Mouse (Mus musculus): Measurements from ENCODE around the gene Ccl7. TPM values are rescaled to one million over a fixed set of nuclear protein-coding genes. Genes with fewer than 3 reads are reported as not detected.

Ccl7 gene
- polyA plus RNA-seq, 1 experiment from 2014 or later, result 2.4 TPM

DNA sequence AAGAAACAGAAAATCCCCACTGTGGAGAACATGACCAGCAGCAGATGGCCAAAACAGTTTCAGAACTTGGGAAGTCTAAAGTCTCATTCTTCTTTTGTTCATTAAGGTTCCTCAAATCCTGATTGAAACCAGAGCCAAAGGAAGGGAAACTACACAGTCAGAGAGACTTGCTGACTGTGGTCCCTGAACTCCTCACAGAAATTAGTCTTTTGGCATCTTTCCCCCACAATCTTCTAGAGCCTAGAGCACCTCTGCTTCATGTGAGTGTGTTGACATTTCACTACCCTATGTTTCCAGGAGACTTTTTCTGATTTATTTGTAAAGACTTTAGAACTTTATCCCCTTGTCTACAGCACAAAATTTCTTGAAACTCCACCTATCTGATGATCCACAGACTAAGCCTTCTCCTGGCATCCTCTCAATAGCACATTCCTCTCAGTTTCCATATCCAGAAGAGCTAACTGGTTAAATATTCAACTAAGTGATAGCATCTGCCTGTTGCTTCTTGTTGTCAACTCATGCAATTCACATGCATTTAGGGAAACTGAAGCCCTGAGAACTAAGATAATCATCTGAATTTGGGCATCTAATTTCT is 32.7 kb downstream of the Ccl7 start:
- Histone ChIP-seq H3K9me3 (replicated peaks) (no peaks in the 10 kb centered on the region), H3K36me3 (no peaks in the 10 kb centered on the region), H3K4me1 (no peaks in the 10 kb centered on the region), H3K27ac (no peak overlapping the region), H3K9ac (no peak overlapping the region), H3K4me3 (no peak overlapping the region), H3K27me3 (no peaks in the 10 kb centered on the region), H3K4me2 (replicated peaks) (no peak overlapping the region)
- ATAC-seq (ENCODE audit: low FRiP score), result no peak

DNA sequence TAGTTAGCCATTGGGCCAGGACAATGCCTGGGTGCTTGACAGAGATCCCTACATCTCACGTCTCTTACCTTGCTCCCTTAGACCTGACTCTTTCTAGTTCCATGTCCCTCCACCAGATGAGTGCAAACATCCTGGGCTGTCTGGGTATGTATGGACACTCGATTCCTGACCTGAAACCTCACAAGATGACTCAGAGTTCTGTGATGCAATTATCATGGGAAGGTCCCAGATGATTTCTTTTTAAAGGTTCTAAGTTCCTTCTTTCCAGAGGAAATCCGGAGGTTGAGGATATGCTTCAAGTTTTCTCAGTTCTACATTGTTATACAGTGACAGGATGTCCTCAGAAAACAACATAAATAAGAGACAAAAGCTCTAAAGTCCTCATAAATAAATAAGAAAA is 35.4 kb downstream of the Ccl7 start:
- 80% methylated on average over 3 of the region's 3 CpGs for WGBS
- no peak for ATAC-seq (ENCODE audit: low FRiP score)
- no peaks in the 10 kb centered on the region for H3K27me3 ChIP-seq

DNA sequence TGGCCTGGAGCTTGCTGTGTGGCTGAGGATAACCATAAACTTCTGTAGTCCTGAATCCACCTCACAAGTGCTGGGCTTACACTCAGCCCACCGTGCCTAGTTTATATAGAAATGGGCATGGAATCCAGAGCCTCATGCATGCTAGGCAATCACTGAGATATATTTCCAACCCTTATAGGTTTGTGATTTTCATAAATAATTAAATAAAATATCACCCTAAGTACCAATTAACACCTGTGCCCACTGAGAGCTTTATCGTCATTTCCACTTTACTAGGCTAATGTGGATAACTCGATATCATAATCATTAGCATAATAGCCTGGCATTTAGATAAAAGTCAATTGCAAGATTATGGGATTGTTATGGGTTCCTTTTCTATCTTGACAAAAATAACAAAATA is 38.8 kb downstream of the Ccl7 start:
- Histone ChIP-seq H3K9ac (no peak overlapping the region), H3K36me3 (no peaks in the 10 kb centered on the region), H3K27ac (no peak overlapping the region), H3K9me3 (replicated peaks) (no peaks in the 10 kb centered on the region), H3K4me2 (replicated peaks) (no peak overlapping the region), H3K4me3 (no peak overlapping the region), H3K4me1 (no peaks in the 10 kb centered on the region), H3K27me3 (no peaks in the 10 kb centered on the region)
- no peak for ATAC-seq (ENCODE audit: low FRiP score)
- 86% methylated on average over 3 of the region's 3 CpGs for WGBS

More for the DNA sequence above, 35.4 kb downstream of the Ccl7 start:
- Histone ChIP-seq H3K9me3 (replicated peaks) (no peaks in the 10 kb centered on the region), H3K36me3 (no peaks in the 10 kb centered on the region), H3K4me1 (no peaks in the 10 kb centered on the region), H3K9ac (no peak overlapping the region), H3K4me3 (no peak overlapping the region), H3K4me2 (replicated peaks) (no peak overlapping the region), H3K27ac (no peak overlapping the region)

Other genes starting within 250 kb of the Ccl7 start
- gene 5530401A14Rik, start 185.0 kb upstream of the Ccl7 start, polyA plus RNA-seq (2016; fragmentation: Nextera tagmentation; extraction: Ambion mirVana), result 0.10 and 0.22 TPM in 2 replicates
- gene Asic2, start 77.3 kb upstream of the Ccl7 start, polyA plus RNA-seq (2016; fragmentation: Nextera tagmentation; extraction: Ambion mirVana), result 5.4 and 6.1 TPM in 2 replicates
- 2.0 and 2.4 TPM in 2 replicates for gene Ccl2, start 10.1 kb upstream of the Ccl7 start, polyA plus RNA-seq (2016; fragmentation: Nextera tagmentation; extraction: Ambion mirVana)
- not detected in 2 replicates for gene Gm17268, start 7.2 kb upstream of the Ccl7 start, polyA plus RNA-seq (2016; fragmentation: Nextera tagmentation; extraction: Ambion mirVana)
- gene Ccl11, start 12.1 kb downstream of the Ccl7 start, polyA plus RNA-seq (2016; fragmentation: Nextera tagmentation; extraction: Ambion mirVana), result 0.19 and 0.86 TPM in 2 replicates
- 0.85 and 1.3 TPM in 2 replicates for gene Ccl12, start 56.1 kb downstream of the Ccl7 start, polyA plus RNA-seq (2016; fragmentation: Nextera tagmentation; extraction: Ambion mirVana)
- not detected in 2 replicates for gene Ccl8, start 69.5 kb downstream of the Ccl7 start, polyA plus RNA-seq (2016; fragmentation: Nextera tagmentation; extraction: Ambion mirVana)